Mouse (Mus musculus) forebrain, embryonic 11.5 days (tissue): ENCODE data around the gene Sprr2a3. TPM values are rescaled to one million over a fixed set of nuclear protein-coding genes. Genes with fewer than 3 reads are reported as not detected.
"Not testable (repeated sequence)": the region's sequence is repeated elsewhere in the genome, so short reads cannot be mapped to it uniquely, and the experiment has no call there.

ENCODE experiments used
- ATAC-seq: fragments of 200-750 bp; cut with Nextera tagmentation; replicated peaks from 2 replicates; pipeline ENCODE4 v1.8.0; 2017; ENCODE audit warnings: moderate TSS enrichment; ENCODE audit not compliant: low FRiP score
- DNase-seq: peaks from one replicate; pipeline ENCODE4 v3.0.0-alpha.2; 2017; ENCODE audit warnings: low spot score
- H3K27ac ChIP-seq: fragments of 300-500 bp; sonication (generic); 2 replicates; pipeline ENCODE4 v1.5.1; 2014; ENCODE audit warnings: low read depth, low read length
- H3K27me3 ChIP-seq: fragments of 300-500 bp; sonication (generic); 2 replicates; pipeline ENCODE4 v1.6.1; 2014; ENCODE audit warnings: mild to moderate bottlenecking, low read length, mixed read lengths; ENCODE audit not compliant: control insufficient read depth, insufficient read depth
- H3K36me3 ChIP-seq: fragments of 300-500 bp; sonication (generic); 2 replicates; pipeline ENCODE4 v1.6.1; 2014; ENCODE audit warnings: mild to moderate bottlenecking, low read length, moderate library complexity, mixed read lengths; ENCODE audit not compliant: control insufficient read depth, insufficient read depth
- H3K4me1 ChIP-seq: fragments of 300-500 bp; sonication (generic); replicated peaks from 2 replicates; pipeline ENCODE4 v1.6.1; 2014; ENCODE audit warnings: low read length, mixed read lengths; ENCODE audit not compliant: control insufficient read depth, insufficient read depth
- H3K4me2 ChIP-seq: fragments of 300-500 bp; sonication (generic); 2 replicates; pipeline ENCODE4 v1.6.1; 2014; ENCODE audit warnings: low read depth, mild to moderate bottlenecking, low read length, moderate library complexity, mixed read lengths; ENCODE audit not compliant: severe bottlenecking
- H3K4me3 ChIP-seq: fragments of 300-500 bp; sonication (generic); 2 replicates; pipeline ENCODE4 v1.5.1; 2014; ENCODE audit warnings: low read depth, low read length
- H3K9ac ChIP-seq: fragments of 300-500 bp; sonication (generic); 2 replicates; pipeline ENCODE4 v1.6.1; 2014; ENCODE audit warnings: low read length
- H3K9me3 ChIP-seq: fragments of 300-500 bp; sonication (generic); 2 replicates; pipeline ENCODE4 v1.6.1; 2016; ENCODE audit warnings: low read length, mixed read lengths; ENCODE audit not compliant: control insufficient read depth
- WGBS: fragments of 180-500 bp; shearing (Covaris S2); extraction: QIAGEN DNeasy Blood & Tissue Kit; methylation state at CpG from one replicate; pipeline ENCODE4 v1.1.7; 2014; 5-methylcytosine and 5-hydroxymethylcytosine counted together
- polyA plus RNA-seq: library from polyadenylated mRNA; unstranded; fragments of >200 nt; fragmentation: Nextera tagmentation; extraction: Ambion mirVana; gene quantifications from 2 replicates; pipeline ENCODE4 v1.2.1, GENCODE M21; 2014

Gene Sprr2a3
- not detected in 2 replicates for polyA plus RNA-seq

GRCm38 (mm10) chr3:92285101-92285500 lies at the start of gene Sprr2a3:
TSS of gene Sprr2a3 (plus strand) at chr3:92285417.
- DNase-seq, ATAC-seq, H3K4me2 ChIP-seq, H3K36me3 ChIP-seq, H3K9ac ChIP-seq, H3K4me1 ChIP-seq, H3K27ac ChIP-seq, H3K27me3 ChIP-seq, H3K9me3 ChIP-seq, H3K4me3 ChIP-seq: not testable (repeated sequence)
- 82% methylated on average over 1 of the region's 1 CpGs for WGBS

GRCm38 (mm10) chr3:92236463-92237189 lies 48.6 kb upstream of the Sprr2a3 start:
- not testable (repeated sequence) for H3K4me2 ChIP-seq, H3K27me3 ChIP-seq, H3K9me3 ChIP-seq, H3K27ac ChIP-seq, ATAC-seq, H3K4me3 ChIP-seq, H3K36me3 ChIP-seq, H3K4me1 ChIP-seq, H3K9ac ChIP-seq, DNase-seq
- no CpG with 5 or more reads among the region's 5 CpGs for WGBS

- not testable (repeated sequence) for H3K9ac ChIP-seq, H3K27me3 ChIP-seq, H3K27ac ChIP-seq, ATAC-seq, H3K4me2 ChIP-seq, H3K4me3 ChIP-seq, DNase-seq, H3K4me1 ChIP-seq, H3K36me3 ChIP-seq, H3K9me3 ChIP-seq
Observed at GRCm38 (mm10) chr3:92238736-92239135, 46.5 kb upstream of the Sprr2a3 start.

GRCm38 (mm10) chr3:92239197-92239596 lies 46.0 kb upstream of the Sprr2a3 start:
- H3K4me1 ChIP-seq, H3K36me3 ChIP-seq, ATAC-seq, H3K27me3 ChIP-seq, H3K4me2 ChIP-seq, H3K27ac ChIP-seq, H3K4me3 ChIP-seq, H3K9me3 ChIP-seq, H3K9ac ChIP-seq, DNase-seq: not testable (repeated sequence)
- whole genome bisulfite sequencing, result no CpG with 5 or more reads among the region's 1 CpGs

- not testable (repeated sequence) for H3K36me3 ChIP-seq, H3K4me2 ChIP-seq, H3K4me1 ChIP-seq, H3K27me3 ChIP-seq, H3K9me3 ChIP-seq, ATAC-seq, H3K9ac ChIP-seq, H3K27ac ChIP-seq, DNase-seq, H3K4me3 ChIP-seq
Observed at GRCm38 (mm10) chr3:92244833-92245232, 40.4 kb upstream of the Sprr2a3 start.

DNA sequence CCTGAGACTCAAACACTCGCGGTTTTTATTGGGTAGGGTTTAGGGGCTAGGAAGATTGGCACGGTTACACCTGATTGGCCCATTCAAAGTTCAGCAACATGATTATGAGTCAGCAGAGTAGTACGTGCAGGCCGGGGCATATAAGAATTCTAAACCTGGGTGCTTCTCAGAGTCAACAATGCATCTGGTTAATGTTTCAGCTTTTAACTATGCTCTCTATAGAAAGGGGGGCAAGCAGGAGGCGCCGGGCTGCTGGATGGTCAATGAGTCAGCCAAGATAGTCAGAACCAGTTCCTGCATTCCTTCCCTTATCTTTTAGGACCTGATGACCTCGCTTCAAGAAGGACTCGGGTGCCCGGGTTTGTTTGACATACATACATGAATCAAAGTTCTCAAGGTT lies 39.0 kb upstream of the Sprr2a3 start:
- not testable (repeated sequence) for ATAC-seq, H3K9ac ChIP-seq, H3K27ac ChIP-seq, H3K4me2 ChIP-seq, DNase-seq, H3K27me3 ChIP-seq, H3K4me3 ChIP-seq, H3K4me1 ChIP-seq, H3K9me3 ChIP-seq, H3K36me3 ChIP-seq
- no CpG with 5 or more reads among the region's 10 CpGs for WGBS

- not testable (repeated sequence) for H3K27ac ChIP-seq, H3K9ac ChIP-seq, H3K4me2 ChIP-seq, H3K27me3 ChIP-seq, ATAC-seq, H3K36me3 ChIP-seq, H3K4me3 ChIP-seq, H3K4me1 ChIP-seq, DNase-seq, H3K9me3 ChIP-seq
Observed at GRCm38 (mm10) chr3:92248494-92248893, 36.7 kb upstream of the Sprr2a3 start.

DNA sequence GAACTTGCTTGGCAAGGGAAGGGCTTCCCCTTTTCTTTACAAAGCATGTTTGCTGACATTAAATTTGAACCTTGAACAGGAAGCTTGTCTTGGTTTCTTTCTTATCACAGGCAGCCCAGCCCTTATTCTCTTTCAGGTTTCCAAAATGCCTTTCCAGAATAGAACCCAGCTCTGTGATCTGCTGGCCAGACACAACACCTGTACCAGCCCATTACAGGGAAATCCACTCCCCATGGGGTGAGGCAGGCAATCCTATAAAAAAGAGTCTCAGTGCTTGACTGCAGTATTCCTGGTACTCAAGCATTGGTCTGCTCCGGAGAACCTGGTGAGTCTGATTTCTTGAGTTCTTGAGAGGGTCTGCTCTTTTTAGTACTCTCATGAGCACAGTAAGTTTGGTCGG lies 34.8 kb upstream of the Sprr2a3 start:
- H3K4me2 ChIP-seq, H3K9ac ChIP-seq, H3K4me3 ChIP-seq, ATAC-seq, H3K9me3 ChIP-seq, H3K36me3 ChIP-seq, H3K27me3 ChIP-seq, H3K27ac ChIP-seq, H3K4me1 ChIP-seq, DNase-seq: not testable (repeated sequence)
- WGBS, result 89% methylated on average over 1 of the region's 2 CpGs

GRCm38 (mm10) chr3:92253860-92254259 lies 31.4 kb upstream of the Sprr2a3 start:
- not testable (repeated sequence) for H3K36me3 ChIP-seq, DNase-seq, H3K27me3 ChIP-seq, H3K4me1 ChIP-seq, H3K4me3 ChIP-seq, H3K4me2 ChIP-seq, H3K9ac ChIP-seq, H3K27ac ChIP-seq, H3K9me3 ChIP-seq
- no CpG with 5 or more reads among the region's 8 CpGs for WGBS
- ATAC-seq, result peak; percentile 35; the same call in 1 of the 2 replicates
